Mouse (Mus musculus) stomach, embryonic 16.5 days (tissue): ENCODE data around the gene Trim68. TPM values are rescaled to one million over a fixed set of nuclear protein-coding genes. Genes with fewer than 3 reads are reported as not detected.
A peak's percentile ranks its signal among the peaks of the same experiment; 100 is the strongest.

Experiments
- ATAC-seq: fragments of 200-750 bp; cut with Nextera tagmentation; 2 replicates; pipeline ENCODE4 v1.8.0; 2017; ENCODE audit warnings: moderate number of reproducible peaks, moderate TSS enrichment; ENCODE audit not compliant: insufficient read depth, low FRiP score
- H3K27ac ChIP-seq: fragments of 300-500 bp; sonication (generic); 2 replicates; pipeline ENCODE4 v1.5.1; 2014; ENCODE audit warnings: low read length
- H3K27me3 ChIP-seq: fragments of 300-500 bp; sonication (generic); 2 replicates; pipeline ENCODE4 v1.6.1; 2014; ENCODE audit warnings: low read length, control low read depth, mixed read lengths; ENCODE audit not compliant: control insufficient read depth, insufficient read depth
- H3K36me3 ChIP-seq: fragments of 300-500 bp; sonication (generic); 2 replicates; pipeline ENCODE4 v1.6.1; 2014; ENCODE audit warnings: low read length; ENCODE audit not compliant: control insufficient read depth, insufficient read depth
- H3K4me1 ChIP-seq: fragments of 300-500 bp; sonication (generic); 2 replicates; pipeline ENCODE4 v1.6.1; 2014; ENCODE audit warnings: low read length, control low read depth, mixed read lengths; ENCODE audit not compliant: control insufficient read depth, insufficient read depth
- H3K4me2 ChIP-seq: fragments of 300-500 bp; sonication (generic); 2 replicates; pipeline ENCODE4 v1.6.1; 2014; ENCODE audit warnings: low read depth, low read length, mixed read lengths
- H3K4me3 ChIP-seq: fragments of 300-500 bp; sonication (generic); replicated peaks from 2 replicates; pipeline ENCODE4 v1.5.1; 2014; ENCODE audit warnings: mild to moderate bottlenecking, low read length
- H3K9ac ChIP-seq: fragments of 300-500 bp; sonication (generic); 2 replicates; pipeline ENCODE4 v1.6.1; 2014; ENCODE audit warnings: low read length
- H3K9me3 ChIP-seq: fragments of 300-500 bp; sonication (generic); replicated peaks from 2 replicates; pipeline ENCODE4 v1.6.1; 2016; ENCODE audit warnings: low read length, control low read depth; ENCODE audit not compliant: control insufficient read depth
- WGBS: fragments of 180-500 bp; shearing (Covaris S2); extraction: QIAGEN DNeasy Blood & Tissue Kit; methylation state at CpG from one replicate; pipeline ENCODE4 v1.1.7; 2014; 5-methylcytosine and 5-hydroxymethylcytosine counted together
- polyA plus RNA-seq: library from polyadenylated mRNA; unstranded; fragments of >200 nt; fragmentation: Nextera tagmentation; extraction: Ambion mirVana; gene quantifications from 2 replicates; pipeline ENCODE4 v1.2.1, GENCODE M21; 2015

Trim68 gene
- polyA plus RNA-seq: 15.7 and 16.5 TPM in 2 replicates

DNA sequence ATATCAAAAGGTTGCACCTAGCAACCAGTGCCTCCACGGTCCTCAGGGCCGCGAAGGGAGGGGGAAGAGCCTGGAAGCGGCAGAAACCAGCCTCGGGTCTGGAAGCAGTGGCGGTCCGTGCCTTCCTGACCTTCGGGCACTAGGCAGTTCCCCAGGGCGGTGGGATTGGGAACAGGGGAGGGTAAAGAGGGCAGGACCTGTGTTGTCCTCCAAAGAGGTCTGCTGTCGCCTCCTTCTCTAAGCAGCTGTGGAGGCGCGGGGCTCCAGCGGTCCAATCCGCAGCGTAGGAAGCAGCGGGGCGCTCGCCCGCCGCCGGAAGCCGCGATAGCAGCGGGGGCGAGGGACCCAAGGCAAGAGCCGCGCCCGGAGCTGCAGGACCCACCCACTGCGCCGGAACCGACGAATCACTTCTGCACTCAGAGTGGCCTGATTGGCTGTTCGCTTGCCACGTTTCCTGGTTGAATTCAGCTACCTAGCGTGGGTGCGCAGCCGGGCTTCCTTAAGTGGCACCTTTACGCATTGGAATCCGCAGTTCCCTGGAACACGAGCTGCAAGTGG is at the start of gene Trim68:
Gene Trim68 (minus strand): TSS at position 384 of the 558 bp plus-strand sequence.
- peak within 1 kb of the TSS; percentile 89 for H3K9ac ChIP-seq
- H3K4me1 ChIP-seq: no peaks in the 10 kb centered on the region
- no peaks in the 10 kb centered on the region for H3K27me3 ChIP-seq
- peak within 1 kb of the TSS; percentile 94 for H3K27ac ChIP-seq
- H3K4me2 ChIP-seq: peak within 1 kb of the TSS; percentile 73
- H3K36me3 ChIP-seq: no peaks in the 10 kb centered on the region
- H3K4me3 ChIP-seq: peak within 1 kb of the TSS; percentile 75
- H3K9me3 ChIP-seq: no peaks in the 10 kb centered on the region
- under 1% methylated on average over 39 of the region's 40 CpGs for WGBS
- ATAC-seq: peak; percentile 99

DNA sequence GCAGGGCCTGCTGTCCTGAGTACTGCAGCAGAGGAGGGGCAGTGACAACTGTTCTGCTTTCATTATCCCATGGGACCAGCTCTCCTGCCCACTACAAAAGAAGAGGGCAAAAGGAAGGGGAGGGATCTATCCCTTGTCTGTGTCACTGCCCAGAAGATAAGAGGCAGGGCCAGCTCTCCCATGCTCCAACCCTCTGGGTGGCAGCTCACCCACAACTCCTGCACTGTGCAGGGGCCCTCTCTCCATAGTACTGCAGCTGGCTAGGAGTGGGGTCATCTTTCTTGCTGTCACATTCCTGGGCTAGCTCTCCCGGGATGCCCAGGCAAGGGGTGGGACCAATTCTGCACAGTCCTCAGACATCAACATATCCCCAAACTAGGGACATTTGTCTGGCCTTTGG is 46.7 kb upstream of the Trim68 start:
- no peaks in the 10 kb centered on the region for H3K4me1 ChIP-seq
- H3K4me2 ChIP-seq: no peak overlapping the region
- ATAC-seq: no peak; the same call in 1 of the 2 replicates
- H3K4me3 ChIP-seq: no peak overlapping the region
- no peaks in the 10 kb centered on the region for H3K36me3 ChIP-seq
- H3K27ac ChIP-seq: no peak overlapping the region
- H3K9me3 ChIP-seq: no peaks in the 10 kb centered on the region
- WGBS: 11% methylated on average over 1 of the region's 1 CpGs
- no peak overlapping the region for H3K9ac ChIP-seq
- H3K27me3 ChIP-seq: no peaks in the 10 kb centered on the region

DNA sequence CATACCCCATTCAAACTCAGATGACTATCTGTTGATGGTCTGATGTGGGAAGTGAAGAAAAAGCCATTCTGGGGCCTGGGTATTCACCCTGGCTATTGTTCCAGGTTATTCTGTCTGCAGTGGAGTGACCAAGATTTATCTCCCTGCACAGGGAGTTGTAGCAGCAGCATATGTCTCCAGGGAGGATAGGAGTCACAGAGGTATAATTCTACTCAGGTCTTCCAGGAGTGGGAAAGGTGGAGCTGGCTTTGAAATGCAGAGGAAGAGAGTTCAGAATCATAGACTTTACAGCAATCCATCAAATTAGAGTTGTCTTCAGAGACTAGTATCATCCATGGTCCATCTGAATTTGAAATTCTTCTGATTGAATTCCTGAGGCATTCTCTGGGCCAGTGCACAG is 40.3 kb upstream of the Trim68 start, which contains the start of gene Olfr559:
Gene Olfr559 (minus strand): TSS at position 101 of the 400 bp plus-strand sequence.
- no peaks in the 10 kb centered on the region for H3K9me3 ChIP-seq
- no peak within 1 kb of the TSS for H3K4me2 ChIP-seq
- no peak for ATAC-seq
- no peak within 1 kb of the TSS for H3K27ac ChIP-seq
- H3K36me3 ChIP-seq: no peaks in the 10 kb centered on the region
- H3K4me1 ChIP-seq: no peaks in the 10 kb centered on the region
- no peak within 1 kb of the TSS for H3K9ac ChIP-seq
- no peak within 1 kb of the TSS for H3K4me3 ChIP-seq
- no peaks in the 10 kb centered on the region for H3K27me3 ChIP-seq

DNA sequence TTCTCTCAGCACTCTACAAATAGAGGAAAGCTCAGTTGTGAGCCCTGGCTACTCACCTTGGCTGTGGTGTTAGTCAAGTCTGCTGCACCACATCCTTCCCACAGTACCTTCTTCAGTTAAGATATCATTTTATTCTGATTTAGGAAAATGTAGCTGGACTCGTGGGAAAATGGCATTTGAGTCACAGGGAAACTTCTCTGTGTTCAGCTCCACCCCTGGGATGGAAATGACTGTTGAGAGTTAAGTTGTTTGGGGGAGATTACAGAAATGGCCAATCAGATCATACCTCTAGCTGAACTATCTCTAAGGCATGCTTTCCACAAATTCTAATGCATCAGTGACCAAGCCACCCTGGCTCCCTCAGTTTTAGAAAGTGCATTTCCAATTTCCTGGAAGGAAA is 31.8 kb upstream of the Trim68 start, which contains the start of gene Olfr33:
Gene Olfr33 (minus strand): TSS at position 101 of the 400 bp plus-strand sequence.
- H3K4me1 ChIP-seq: no peaks in the 10 kb centered on the region
- H3K36me3 ChIP-seq: no peaks in the 10 kb centered on the region
- no peaks in the 10 kb centered on the region for H3K27me3 ChIP-seq
- no peak within 1 kb of the TSS for H3K27ac ChIP-seq
- no peak within 1 kb of the TSS for H3K4me3 ChIP-seq
- no peak for ATAC-seq
- 49% methylated on average over 1 of the region's 1 CpGs for WGBS
- H3K4me2 ChIP-seq: no peak within 1 kb of the TSS
- H3K9me3 ChIP-seq: no peaks in the 10 kb centered on the region
- H3K9ac ChIP-seq: no peak within 1 kb of the TSS

DNA sequence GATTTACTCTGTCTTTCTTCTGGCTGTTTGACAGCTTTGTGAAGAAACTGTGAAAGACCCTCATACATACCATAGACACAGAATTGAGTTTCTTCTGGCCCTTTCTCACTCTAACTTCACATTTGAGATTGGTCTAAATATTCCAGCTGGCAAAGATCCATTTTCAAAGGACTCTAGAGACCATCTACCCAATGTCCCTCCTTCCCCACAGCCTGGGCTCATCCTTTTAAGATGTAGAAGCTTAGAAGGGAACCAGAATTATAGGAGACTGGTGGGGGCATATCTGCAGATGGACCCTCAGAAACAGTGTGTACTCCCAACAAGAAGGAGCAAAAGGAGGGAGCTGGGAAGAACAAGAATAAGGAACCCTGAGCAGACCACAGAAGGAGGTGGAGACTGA is 14.8 kb upstream of the Trim68 start, which contains the start of gene Olfr558:
Gene Olfr558 (plus strand): TSS at position 301 of the 400 bp plus-strand sequence.
- no peak for ATAC-seq
- no peaks in the 10 kb centered on the region for H3K27me3 ChIP-seq

DNA sequence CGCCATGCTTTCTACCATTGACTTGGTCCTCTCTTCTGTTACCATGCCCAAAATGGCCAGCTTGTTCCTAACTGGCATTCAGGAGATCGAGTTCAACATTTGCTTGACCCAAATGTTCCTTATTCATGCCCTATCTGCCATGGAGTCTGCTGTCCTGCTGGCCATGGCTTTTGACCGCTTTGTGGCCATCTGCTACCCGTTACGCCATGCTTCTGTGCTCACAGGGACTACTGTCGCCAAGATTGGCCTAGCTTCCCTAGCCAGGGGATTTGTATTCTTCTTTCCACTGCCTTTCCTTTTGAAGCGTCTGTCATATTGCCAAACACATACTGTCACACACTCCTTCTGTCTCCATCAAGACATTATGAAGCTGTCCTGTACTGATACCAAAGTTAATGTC is 11.3 kb upstream of the Trim68 start:
- Histone ChIP-seq H3K4me1 (no peaks in the 10 kb centered on the region), H3K9me3 (no peaks in the 10 kb centered on the region), H3K4me2 (no peak overlapping the region), H3K27me3 (no peaks in the 10 kb centered on the region), H3K9ac (no peak overlapping the region), H3K27ac (no peak overlapping the region), H3K36me3 (no peaks in the 10 kb centered on the region), H3K4me3 (no peak overlapping the region)
- ATAC-seq: no peak
- 91% methylated on average over 7 of the region's 7 CpGs for WGBS

More for the DNA sequence above, 14.8 kb upstream of the Trim68 start, which contains the start of gene Olfr558:
- Histone ChIP-seq H3K9ac (no peak within 1 kb of the TSS), H3K9me3 (no peaks in the 10 kb centered on the region), H3K4me2 (no peak within 1 kb of the TSS), H3K4me3 (no peak within 1 kb of the TSS), H3K36me3 (no peaks in the 10 kb centered on the region), H3K4me1 (no peaks in the 10 kb centered on the region), H3K27ac (no peak within 1 kb of the TSS)

DNA sequence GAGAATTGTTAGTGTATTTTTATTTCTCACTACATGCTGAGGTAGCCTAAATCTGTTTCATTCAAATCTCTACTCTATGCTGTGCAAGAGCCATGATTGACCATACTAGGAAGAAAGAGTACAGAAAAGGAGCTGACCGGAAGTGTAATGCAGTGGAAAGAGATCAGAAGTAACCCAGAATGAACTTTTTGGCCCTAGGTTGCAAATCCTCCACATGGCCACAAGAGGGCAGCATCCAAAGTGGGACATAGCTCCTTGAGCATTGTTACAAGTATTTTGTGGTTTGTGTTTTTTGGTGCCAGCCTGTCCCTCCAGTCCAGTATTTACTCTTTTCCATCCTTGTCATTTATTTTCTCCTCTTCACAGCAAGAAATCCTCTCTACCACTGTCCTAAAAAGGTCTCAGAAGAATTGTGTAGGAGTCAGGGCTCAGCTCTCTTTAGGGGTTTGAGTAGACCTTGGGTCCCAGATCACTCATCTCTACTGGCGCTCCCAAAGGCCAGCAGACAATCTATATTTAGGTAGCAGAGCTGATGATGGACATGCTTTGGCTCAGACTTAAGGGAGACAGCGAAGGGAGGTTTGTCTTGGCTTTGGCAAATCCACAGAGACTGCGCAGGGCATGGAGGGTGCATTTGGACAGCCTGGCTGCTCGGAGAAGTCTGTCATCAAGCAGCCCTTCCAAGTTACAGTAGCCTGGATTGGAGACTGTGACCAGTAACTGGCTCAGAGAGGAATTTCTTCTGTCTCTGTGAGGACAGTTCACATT is 8.4 kb upstream of the Trim68 start, which contains the start of gene Olfr557:
Gene Olfr557 (plus strand): TSS at position 553 of the 768 bp plus-strand sequence.
- 76% methylated on average over 5 of the region's 5 CpGs for WGBS
- Histone ChIP-seq H3K4me2 (no peak within 1 kb of the TSS), H3K27ac (no peak within 1 kb of the TSS), H3K36me3 (no peaks in the 10 kb centered on the region), H3K4me3 (no peak within 1 kb of the TSS), H3K9me3 (no peaks in the 10 kb centered on the region), H3K4me1 (no peaks in the 10 kb centered on the region), H3K9ac (no peak within 1 kb of the TSS), H3K27me3 (no peaks in the 10 kb centered on the region)
- no peak for ATAC-seq

DNA sequence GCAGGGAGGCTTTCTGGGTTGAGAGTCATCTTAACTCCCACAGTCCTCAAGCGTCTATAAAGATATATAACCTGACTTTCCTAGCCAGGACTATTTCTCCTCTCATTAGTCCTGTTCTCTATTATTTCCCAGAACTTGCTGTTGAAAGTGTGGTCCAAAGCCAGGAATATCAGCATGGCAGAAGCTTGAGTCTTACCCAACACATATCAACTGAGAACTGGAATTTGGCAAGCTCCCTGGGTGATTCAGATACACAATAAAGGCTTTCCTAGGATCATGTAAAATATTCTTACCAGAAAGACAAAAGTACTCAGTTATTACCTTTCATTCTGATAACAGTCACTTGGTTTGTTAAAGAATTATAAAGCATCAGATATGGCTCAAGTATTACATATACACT is 5.2 kb downstream of the Trim68 start:
- no peaks in the 10 kb centered on the region for H3K36me3 ChIP-seq
- H3K9ac ChIP-seq: no peak overlapping the region
- no peak overlapping the region for H3K4me3 ChIP-seq
- ATAC-seq: no peak
- no peaks in the 10 kb centered on the region for H3K27me3 ChIP-seq
- H3K4me1 ChIP-seq: no peaks in the 10 kb centered on the region
- H3K27ac ChIP-seq: no peak overlapping the region
- H3K9me3 ChIP-seq: no peaks in the 10 kb centered on the region
- H3K4me2 ChIP-seq: no peak overlapping the region
- WGBS: 81% methylated on average over 1 of the region's 1 CpGs

DNA sequence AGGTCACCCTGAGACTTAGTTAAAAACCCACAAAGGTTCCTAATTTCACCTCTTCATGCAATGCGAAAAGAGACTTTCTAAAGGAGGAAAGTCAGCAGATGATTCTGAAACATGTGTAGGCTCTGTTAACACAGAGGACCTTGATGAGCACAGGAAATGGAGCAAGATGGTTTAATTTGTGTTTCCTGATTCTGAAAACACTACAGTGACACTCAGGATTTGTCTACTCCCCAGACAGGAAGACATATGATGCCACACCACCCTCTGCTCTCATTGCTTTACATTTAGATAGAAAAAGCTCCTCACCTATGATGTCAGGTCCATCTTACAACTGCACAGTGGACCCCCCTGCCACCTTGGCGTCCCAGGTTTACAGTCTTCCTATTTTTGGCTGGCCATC is 10.9 kb downstream of the Trim68 start:
- Histone ChIP-seq H3K9ac (no peak overlapping the region), H3K27ac (no peak overlapping the region), H3K27me3 (no peaks in the 10 kb centered on the region), H3K9me3 (no peaks in the 10 kb centered on the region), H3K36me3 (no peaks in the 10 kb centered on the region), H3K4me1 (no peaks in the 10 kb centered on the region), H3K4me2 (no peak overlapping the region), H3K4me3 (no peak overlapping the region)
- WGBS: 79% methylated on average over 2 of the region's 2 CpGs
- ATAC-seq: no peak
